Mouse (Mus musculus) frontal cortex, adult (tissue): ENCODE measurements at regions not wholly inside any gene's neighbourhood (a gene's known extent, or its start where the extent isn't known, plus 50 kb on each side); places are given as distances from the start of the nearest gene placed in this dataset.

Experiments
- ATAC-seq: cut with Nextera tagmentation; 2 replicates; pipeline ENCODE4 v1.9.2; 2017; ENCODE audit warnings: mild to moderate bottlenecking, moderate library complexity, mixed read lengths; ENCODE audit not compliant: low TSS enrichment

DNA sequence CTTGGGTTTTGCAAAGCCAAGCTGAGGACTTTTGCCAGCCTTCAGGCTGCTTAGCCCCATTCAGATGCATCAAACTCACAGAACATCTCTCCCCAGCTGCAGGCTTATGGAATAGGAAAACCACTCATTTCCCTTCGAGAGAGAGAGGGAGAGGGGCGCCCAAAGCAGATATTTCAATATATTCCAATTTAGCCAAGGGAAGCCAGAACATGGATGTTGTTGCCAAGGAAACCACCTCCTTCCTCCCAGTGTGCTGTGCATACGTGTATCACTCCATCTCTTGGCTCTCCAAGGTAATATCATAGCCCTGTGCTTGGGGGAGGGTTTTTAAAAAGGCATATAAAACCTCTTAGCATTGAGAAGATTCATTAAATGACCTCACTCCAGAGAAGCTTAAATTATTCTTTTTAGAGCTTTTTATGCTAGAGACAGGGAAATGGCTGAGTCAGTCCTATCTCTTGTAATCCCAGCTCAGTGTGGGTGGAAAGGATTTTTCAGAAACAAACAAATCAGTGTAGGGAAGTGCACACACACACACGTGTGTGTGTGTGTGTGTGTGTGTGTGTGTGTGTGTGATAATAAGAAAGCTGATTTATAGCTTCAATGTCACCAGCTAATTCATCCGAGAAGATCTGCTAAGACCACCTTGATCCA, 245.1 kb downstream of the Rps24 start:
- peak; percentile 64 for ATAC-seq

DNA sequence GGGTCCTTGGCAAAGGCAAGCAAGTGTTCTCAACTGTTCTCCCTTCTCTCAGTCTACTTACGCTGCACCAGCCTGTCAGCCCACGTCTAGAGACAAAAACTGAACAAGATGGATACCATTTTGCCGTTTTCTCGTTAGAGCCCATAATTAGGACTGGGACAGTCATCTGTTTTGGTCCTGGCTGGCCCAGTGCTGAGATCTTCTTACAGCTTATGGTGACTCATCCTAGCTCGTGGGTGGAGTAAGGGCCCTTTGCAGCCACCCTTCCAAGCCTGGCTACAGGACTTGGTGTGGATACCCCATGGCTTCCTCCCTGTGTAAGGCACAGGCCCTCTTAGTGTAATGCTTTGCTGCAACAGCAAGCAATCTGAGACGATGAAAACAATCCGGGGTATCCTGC, 246.4 kb downstream of the Rps24 start:
- peak; percentile 82 for ATAC-seq

DNA sequence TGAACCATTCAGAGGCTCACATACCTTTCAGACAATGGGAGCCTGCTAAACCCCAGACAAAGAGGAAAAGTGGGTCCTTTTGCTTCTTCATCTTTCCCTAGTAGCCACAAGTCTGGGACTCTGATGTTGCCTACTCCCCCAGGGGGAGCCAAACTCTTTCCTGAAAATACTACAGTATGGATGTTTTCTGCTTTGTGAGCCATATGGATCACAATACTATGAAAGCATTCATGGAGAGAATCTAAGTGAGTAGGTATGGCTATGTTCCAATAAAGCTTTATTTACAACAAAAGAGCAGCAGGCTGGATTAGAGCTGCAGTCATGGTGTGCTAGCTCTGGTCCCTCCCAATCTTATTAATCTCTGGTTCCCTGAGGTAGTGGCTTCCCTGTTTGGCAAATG, 251.9 kb downstream of the Rps24 start:
- 0 out of 2 replicates have a peak, but pooled peaks have one; percentile 64 for ATAC-seq

DNA sequence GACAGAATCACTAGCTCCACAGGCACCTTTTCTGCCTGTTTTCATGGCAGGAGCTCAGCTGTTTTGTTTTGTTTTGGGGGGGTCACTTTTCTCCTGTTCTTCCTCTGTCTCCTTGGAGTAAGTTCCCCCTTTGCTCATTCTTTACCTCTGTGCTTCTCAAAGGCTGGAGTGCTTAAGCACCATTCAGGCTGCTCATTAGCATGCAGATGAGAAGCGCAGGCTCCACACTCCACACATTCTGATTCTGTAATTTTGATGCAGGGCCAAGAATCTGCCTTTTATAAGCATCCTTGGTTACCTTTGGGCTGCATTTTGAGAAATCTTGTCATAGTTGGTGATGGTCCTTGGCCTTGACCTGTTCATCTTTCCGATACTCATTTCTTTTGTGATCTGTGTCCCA, 257.5 kb downstream of the Rps24 start:
- ATAC-seq: no peak

DNA sequence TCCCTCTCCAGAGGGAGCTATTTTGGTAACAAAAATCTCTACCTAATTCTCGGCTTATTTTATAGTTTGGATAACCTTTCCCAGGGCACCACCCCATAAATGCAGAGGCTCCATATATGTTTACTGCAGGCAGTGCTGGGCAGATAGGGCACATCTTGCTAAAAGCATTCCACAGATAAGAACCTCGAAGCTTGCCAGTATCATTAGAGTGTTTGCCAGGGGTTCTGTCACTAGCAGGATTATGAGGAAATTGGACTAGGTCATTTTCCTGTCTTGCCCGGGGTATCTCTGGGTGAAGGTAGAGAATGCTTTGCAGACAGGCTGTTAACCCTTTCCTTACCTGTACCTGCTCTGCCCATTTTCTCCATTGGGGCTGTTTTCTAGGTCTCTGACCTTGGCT, 258.8 kb downstream of the Rps24 start:
- ATAC-seq: no peak

DNA sequence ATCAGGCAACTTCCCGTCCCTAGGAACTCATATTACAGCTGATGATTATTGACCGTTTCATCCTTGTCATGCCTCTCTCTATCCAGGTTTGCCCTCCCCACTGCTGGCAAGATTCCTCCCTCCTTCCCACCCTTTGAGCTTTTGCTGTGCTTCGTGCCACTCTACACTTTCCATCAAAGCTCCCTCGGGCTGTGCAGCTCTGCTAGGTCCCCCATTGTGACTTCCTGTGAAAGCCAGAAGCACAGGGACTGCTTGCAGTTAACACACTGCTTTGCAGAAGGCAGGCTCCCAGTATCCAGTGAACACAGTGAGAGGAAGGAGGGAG, 260.5 kb downstream of the Rps24 start:
- no peak for ATAC-seq

DNA sequence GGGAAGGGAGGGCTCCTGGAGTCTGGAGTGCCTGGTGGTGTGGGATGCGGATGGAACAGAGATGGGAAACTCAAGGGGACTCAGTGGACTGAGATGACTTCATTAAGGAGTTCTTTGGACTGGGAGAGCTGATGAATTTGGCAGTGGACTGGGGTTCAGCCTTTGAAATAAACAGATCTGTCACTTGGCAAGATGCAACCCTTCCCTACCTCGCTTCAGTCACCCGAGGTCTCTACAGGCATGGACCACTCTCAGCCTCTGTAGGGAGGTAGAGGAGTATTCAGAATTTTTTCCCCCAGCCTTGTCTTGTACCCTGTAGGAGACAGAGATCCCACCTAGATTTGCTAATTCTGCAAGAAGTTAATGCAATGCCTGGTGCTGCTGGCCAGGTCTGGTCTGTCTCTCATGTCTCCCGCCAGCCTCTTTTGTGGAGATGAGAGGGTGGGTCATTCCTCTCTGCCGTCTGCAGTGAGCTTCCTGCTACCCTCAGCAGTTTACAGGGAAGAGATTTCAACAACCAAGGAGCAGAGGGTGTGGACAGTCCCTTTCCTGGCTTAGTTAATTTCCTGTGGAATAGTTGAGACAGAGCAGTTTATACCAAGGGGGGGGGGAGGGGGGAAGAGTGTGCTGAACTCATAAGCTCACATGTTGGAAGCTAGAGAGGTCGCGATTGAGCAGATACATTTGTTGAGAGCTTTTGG, 261.0 kb downstream of the Rps24 start:
- ATAC-seq: no peak

DNA sequence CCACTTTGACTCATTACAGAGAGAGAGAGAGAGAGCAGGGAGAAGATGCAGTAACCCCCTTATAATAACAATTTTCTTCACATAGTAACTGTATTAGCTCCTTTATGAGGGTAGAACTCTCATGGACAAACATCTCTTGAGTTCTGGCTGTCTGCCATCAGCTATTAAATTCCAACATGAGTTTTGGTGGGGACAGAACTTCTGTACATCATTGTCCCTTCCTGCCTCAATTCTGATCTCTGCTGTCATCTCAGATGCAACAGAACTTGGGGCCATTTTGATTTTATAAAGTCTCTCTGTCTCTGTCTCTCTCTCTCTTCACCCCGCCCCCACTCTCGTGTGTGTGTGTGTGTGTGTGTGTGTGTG, 261.6 kb downstream of the Rps24 start:
- ATAC-seq: no peak

DNA sequence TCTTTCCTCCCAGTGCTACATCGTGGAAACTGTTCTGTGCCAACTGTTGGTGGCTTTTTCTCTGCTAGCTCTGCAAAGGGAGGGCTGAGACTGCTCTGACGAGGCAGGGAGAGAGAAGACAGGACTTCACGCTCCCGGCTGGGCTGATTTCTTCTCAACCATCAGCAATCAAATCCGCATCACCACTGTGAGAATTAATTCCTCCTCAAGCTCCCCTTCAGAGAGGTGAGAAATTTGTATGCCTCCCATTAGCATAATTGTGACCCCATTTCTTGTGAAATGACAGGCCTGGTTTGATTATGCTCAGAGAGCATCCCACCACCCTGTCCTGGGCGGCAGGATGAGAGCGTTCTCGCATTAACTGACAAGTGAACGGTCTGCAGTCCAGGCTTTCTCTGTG, 262.4 kb downstream of the Rps24 start:
- ATAC-seq: no peak

DNA sequence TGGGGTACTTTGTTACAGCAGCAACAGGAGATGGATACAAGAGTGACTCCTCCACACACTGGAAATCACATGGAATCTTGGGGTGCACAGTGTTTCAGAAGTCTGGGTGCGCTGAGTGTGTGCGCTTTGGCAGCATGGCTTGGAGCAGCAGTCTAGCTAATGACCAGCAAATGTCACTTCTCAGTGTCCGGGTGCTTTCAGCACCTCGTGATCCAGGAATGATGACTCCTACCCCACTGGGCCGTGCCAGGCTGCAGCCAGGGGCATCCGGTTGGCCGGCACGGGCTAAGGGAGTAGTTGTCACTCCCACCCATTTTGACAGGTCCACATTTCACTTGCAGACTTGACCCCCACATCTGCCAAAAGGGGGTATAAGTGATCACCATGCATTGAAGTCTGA, 264.3 kb downstream of the Rps24 start:
- ATAC-seq: no peak

DNA sequence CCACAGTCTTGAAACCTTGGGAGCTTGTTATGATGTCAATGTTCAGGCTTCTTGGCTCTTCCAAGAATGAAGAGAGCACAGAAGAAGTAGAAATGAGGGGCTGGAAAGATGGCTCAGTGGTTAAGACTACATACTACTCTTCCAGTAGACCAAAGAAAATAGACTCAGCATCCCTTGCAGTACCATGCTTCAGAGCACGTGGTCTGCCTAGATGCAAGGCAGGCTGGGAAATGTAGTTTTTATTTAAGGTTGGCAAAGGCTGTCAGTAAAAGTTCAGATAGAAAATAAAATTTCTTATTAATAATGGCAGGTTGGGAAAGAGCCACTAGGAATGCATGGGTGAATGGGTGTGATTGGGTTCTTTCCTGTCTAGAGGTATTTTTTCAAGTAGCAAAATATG, 267.8 kb downstream of the Rps24 start:
- ATAC-seq: no peak

DNA sequence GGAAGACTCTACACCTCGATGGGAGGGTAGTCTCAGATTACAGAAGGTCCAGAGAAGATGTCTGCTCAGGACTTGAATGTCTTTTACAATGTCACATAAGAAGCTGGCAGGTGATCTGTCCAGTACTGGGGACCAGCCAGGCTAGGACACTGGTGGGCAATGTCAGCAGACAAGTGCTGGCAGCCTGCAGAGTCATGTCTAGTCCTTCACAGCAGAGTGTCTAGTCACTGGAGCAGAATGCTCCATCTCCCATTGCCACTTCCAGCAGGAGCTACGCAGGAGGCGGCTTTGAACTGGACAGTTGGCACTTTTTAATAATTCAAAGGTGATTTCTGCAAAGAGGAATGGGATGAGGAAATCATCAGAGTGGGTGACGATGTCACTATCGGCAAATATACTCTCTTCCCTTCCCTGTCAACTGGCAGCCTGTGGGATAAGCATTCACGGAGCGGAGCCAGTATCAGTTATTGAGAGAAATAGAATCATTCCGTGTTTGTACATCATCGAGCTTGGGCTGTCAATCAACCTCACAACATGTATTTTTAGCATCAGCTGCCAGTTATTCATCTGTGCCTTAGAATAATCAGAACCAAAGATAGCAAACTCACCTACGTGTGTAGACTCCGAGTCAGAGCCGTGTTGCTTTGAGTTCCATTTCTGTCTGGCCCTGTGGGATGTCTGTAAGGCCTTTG, 268.6 kb downstream of the Rps24 start:
- no peak for ATAC-seq

DNA sequence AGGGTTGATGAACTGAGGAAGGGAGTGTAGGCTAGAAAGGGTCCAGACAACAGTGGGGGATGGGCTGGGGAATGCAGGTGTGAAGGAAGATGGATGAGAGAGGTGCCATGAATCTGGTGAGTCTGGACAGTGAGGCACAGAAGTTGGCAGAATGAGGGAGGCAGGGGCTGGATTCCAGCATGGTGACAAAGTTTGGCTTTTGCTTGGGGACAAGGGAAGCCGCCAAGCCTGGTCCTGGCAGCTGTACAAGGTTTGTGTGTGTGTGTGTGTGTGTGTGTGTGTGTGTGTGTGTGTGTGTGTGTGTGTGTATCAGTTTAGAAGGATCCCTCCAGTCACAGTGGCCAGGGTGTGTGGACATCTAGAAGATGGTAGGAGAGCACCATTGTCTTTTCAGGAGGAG, 270.4 kb downstream of the Rps24 start:
- no peak for ATAC-seq

DNA sequence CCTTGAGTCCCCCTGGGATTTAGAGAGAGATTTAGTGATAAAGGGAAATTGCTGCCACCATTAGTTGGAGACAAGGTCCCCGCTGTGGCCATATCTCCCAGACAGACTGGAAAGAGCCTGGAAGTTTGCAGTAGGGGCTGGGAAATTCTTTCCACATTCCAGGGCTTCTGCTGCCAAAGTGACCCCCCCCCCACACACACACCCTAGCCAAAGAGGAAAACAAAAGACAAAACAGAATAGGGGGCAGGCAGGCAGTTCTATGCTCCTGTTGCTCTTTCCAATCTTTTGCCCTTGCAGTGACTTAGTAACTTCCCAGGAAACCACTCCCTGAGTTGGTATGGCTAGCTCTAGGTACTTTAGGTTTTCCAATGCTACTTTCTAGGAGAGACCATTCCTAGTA, 270.9 kb downstream of the Rps24 start:
- ATAC-seq: no peak

DNA sequence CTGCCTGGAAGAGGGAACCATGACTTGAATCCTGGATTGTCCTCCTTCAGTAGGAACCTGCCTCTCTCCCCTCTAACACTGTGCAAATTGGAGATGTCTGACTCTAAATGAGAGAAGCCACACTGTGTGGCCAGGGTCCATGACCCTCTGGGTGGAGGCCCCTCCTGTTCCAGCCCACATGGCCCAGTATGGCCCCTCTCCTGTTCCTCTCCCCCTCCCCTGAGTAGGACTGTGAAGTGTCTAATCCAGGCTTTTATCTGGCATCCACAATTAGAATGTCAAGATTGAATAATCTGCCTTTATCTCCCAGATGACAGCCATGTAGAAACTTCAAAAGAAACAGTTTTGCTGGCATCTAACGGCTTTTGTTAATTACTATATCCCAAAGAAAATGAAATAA, 274.0 kb downstream of the Rps24 start:
- no peak for ATAC-seq

DNA sequence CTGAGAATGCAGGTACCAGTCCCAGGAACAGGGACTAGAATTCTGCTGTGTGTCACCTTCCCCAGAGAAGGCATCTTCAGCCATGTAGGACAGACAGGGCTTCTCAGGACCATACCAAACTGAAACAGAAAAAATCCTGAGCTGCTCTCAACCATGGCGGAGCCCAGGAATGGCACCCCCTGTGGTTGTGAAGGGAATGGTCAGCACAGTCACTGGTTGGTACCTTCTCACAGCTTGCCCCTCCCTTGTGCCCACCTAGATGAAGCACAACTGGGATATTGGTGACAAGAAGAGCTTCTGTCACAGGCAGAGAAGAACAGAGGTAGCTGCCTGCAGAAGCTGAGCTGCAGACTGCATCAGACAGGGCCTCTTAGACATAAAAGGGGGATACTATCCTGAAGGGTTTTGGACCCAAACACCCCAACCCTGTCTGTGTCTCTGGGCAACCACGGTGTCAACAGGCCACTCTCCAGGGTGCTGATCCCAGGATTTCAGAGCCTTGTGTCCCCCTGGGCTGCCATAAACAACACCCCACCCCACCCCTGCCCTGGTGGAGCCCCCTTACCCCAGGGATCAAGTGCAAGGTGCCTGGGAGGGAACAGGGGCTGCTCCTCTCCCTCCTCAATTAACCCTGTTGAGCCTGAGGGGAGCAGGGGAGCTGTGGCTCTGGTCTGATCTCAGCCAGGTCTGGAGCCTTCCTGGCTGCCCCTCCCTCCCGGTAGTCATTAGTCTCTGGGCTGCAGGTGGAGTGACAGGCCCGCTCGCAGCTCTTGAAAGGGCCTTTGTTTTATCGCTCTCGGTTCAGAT, 275.7 kb downstream of the Rps24 start:
- no peak for ATAC-seq

DNA sequence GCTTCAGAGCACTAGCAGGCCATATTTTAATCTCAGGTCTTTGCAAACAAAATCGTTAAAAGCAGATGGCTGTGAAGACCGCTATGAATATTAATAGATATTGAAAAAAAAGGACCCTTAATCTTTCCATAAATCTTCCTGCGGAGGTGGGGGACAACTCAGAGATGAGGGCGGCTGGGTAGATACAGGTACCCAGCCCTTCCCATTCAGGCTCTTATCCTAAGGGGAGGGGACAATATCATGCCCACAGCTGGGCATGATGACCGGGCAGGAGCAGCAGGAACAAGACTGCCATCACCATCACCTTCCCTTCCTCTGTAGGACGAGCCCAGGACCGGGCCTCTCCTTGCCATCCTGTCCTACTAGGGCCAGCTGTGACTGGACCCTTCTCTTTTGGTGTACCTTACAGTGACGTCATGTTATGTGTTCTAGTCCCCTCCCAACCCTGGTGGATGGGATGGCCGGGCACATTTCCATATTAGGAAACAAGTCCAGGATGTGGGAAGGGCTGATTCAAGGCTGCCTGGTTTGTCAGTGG, 276.4 kb downstream of the Rps24 start:
- no peak for ATAC-seq

DNA sequence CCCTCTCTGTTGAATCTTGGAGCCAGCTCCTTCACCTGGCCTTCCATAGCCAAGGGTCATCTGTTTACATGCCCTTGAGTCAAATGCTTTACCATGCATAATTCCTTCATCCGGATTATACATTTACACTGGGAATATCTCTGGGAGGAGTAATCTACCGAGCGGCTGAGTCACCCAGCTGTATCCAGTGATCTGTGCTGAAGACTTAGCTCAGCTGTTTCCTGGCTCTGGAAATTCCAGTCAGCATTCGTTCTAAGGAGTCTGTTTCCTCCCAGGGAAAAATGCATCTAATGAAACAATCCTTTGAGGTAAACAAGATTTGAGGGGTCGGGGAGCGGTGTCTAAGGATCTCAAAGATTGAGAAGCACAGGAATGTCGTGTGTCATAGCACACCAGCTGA, 276.9 kb downstream of the Rps24 start:
- ATAC-seq: peak; percentile 57

DNA sequence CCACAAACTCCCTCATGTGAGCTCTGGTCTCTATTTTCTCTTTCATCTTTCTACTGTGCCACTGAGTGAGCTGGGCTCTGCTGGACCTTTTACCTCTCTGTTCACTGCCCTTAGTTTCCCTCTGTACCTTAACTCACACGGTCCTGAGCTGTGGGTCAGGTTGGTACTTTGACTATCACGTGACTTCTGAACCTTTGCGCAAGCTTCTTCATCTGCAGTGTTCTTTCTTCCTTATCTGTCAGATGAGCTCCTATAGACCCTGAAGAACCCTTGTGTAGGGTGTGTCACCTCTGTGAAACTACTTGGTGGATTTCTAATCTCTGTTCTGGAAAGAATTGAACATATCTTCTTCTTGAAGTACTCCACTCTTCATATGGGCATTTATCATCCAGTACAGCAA, 279.3 kb downstream of the Rps24 start:
- ATAC-seq: no peak

DNA sequence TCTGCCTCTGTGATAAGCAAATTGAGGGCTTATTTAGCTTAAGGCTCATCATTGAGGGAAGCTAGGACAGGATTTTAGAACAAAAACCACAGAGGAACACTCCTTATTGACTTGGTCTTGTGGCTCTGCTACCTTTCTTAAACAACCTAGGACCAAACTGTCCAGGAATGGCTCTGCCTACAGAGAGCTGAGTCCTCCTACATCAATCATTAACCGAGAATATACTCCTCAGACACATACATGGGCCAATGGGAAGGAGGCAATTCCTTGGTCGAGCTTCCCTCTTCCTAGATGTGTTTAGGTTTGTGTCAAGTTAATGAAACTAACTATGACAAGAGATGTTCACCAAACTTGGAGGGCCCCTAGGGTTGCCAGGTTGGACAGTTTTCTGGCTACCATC, 279.8 kb downstream of the Rps24 start:
- ATAC-seq: no peak

DNA sequence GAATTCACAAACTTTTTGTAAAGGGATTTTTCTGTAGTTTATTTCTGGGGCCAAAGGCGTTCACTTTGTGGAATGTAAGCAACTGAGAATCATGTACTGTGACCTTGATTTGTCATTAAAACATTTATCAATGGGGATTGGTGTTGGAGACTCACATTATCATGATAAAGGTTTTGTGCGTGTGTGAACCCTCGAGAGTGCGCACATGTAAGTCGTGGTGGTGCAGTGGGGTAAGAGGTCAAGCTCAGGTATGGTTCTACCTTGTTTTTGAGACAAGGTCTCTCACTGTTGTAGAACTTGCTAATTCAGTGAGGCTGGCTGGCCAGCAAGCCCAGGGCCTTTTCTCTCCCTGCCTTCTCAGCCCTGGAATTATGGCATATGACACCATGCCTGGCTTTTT, 280.4 kb downstream of the Rps24 start:
- no peak for ATAC-seq

DNA sequence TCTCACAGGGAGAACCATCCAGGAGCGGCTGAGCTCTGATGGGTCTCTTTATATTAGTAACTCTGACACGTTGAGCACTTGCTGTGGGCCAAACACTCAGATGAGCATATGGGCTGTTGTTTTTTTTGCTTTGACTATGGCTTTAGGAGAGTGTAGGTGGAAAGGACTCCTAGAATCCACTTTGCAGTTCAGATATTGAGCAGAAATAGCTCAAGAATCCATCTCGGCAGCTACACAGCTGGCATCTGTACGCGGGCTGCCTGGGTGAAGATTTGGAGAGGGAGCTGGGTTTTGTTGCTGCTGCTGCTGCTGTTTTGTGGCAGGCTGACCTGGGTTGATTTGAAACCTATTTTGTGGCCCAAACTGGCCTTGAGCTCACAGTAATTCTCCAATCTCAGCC, 281.0 kb downstream of the Rps24 start:
- peak; percentile 59 for ATAC-seq
